Mouse (Mus musculus): ENCODE measurements at regions not wholly inside any gene's neighbourhood (a gene's known extent, or its start where the extent isn't known, plus 50 kb on each side); places are given as distances from the start of the nearest gene placed in this dataset.

- intact Hi-C loops (cut with DNase I), result no loop called here
- no peak for DNase-seq (ENCODE audit: extremely low spot score in 1 of 2, low spot score in 2 of 2)
Measured at GRCm38 (mm10) chr12:54305135-54305630, 101.5 kb upstream of the Egln3 start.

GRCm38 (mm10) chr12:54303746-54304145 is 100.1 kb upstream of the Egln3 start:
- intact Hi-C loops (cut with DNase I), result no loop called here
- DNase-seq (ENCODE audit: extremely low spot score in 1 of 2, low spot score in 2 of 2), result no peak

- intact Hi-C loops (cut with DNase I), result no loop called here
- DNase-seq (ENCODE audit: extremely low spot score in 1 of 2, low spot score in 2 of 2), result no peak
Measured at GRCm38 (mm10) chr12:54299506-54299905, 95.8 kb upstream of the Egln3 start.

GRCm38 (mm10) chr12:54293248-54293647 is 89.6 kb upstream of the Egln3 start:
- DNase-seq (ENCODE audit: extremely low spot score in 1 of 2, low spot score in 2 of 2), result no peak
- intact Hi-C loops (cut with DNase I), result no loop called here

GRCm38 (mm10) chr12:54290311-54290710 is 86.7 kb upstream of the Egln3 start:
- intact Hi-C loops (cut with DNase I), result no loop called here
- no peak for DNase-seq (ENCODE audit: extremely low spot score in 1 of 2, low spot score in 2 of 2)

- intact Hi-C loops (cut with DNase I), result no loop called here
- DNase-seq (ENCODE audit: extremely low spot score in 1 of 2, low spot score in 2 of 2), result no peak
Measured at GRCm38 (mm10) chr12:54288747-54289146, 85.1 kb upstream of the Egln3 start.

- no peak for DNase-seq (ENCODE audit: extremely low spot score in 1 of 2, low spot score in 2 of 2)
- intact Hi-C loops (cut with DNase I), result no loop called here
Measured at GRCm38 (mm10) chr12:54288041-54288502, 84.4 kb upstream of the Egln3 start.

GRCm38 (mm10) chr12:54286911-54287819 is 83.5 kb upstream of the Egln3 start:
- intact Hi-C loops (cut with DNase I), result no loop called here
- DNase-seq (ENCODE audit: extremely low spot score in 1 of 2, low spot score in 2 of 2), result no peak

- no peak for DNase-seq (ENCODE audit: extremely low spot score in 1 of 2, low spot score in 2 of 2)
- intact Hi-C loops (cut with DNase I), result no loop called here
Measured at GRCm38 (mm10) chr12:54283646-54284045, 80.0 kb upstream of the Egln3 start.

GRCm38 (mm10) chr12:54283011-54283410 is 79.4 kb upstream of the Egln3 start:
- intact Hi-C loops (cut with DNase I), result no loop called here
- DNase-seq (ENCODE audit: extremely low spot score in 1 of 2, low spot score in 2 of 2), result no peak

GRCm38 (mm10) chr12:54282281-54282921 is 78.7 kb upstream of the Egln3 start:
- intact Hi-C loops (cut with DNase I), result no loop called here
- DNase-seq (ENCODE audit: extremely low spot score in 1 of 2, low spot score in 2 of 2), result no peak

- no peak for DNase-seq (ENCODE audit: extremely low spot score in 1 of 2, low spot score in 2 of 2)
- intact Hi-C loops (cut with DNase I), result no loop called here
Measured at GRCm38 (mm10) chr12:54280457-54280856, 76.8 kb upstream of the Egln3 start.

GRCm38 (mm10) chr12:54280001-54280400 is 76.3 kb upstream of the Egln3 start:
- intact Hi-C loops (cut with DNase I), result no loop called here
- DNase-seq (ENCODE audit: extremely low spot score in 1 of 2, low spot score in 2 of 2), result no peak

GRCm38 (mm10) chr12:54276978-54277537 is 73.4 kb upstream of the Egln3 start:
- DNase-seq (ENCODE audit: extremely low spot score in 1 of 2, low spot score in 2 of 2), result no peak
- intact Hi-C loops (cut with DNase I), result no loop called here

- no peak for DNase-seq (ENCODE audit: extremely low spot score in 1 of 2, low spot score in 2 of 2)
- intact Hi-C loops (cut with DNase I), result no loop called here
Measured at GRCm38 (mm10) chr12:54273506-54273905, 69.8 kb upstream of the Egln3 start.

GRCm38 (mm10) chr12:54272696-54273095 is 69.0 kb upstream of the Egln3 start:
- DNase-seq (ENCODE audit: extremely low spot score in 1 of 2, low spot score in 2 of 2), result no peak
- intact Hi-C loops (cut with DNase I), result no loop called here

- DNase-seq (ENCODE audit: extremely low spot score in 1 of 2, low spot score in 2 of 2), result no peak
- intact Hi-C loops (cut with DNase I), result no loop called here
Measured at GRCm38 (mm10) chr12:54272226-54272625, 68.6 kb upstream of the Egln3 start.

GRCm38 (mm10) chr12:54265852-54266251 is 62.2 kb upstream of the Egln3 start:
- intact Hi-C loops (cut with DNase I), result no loop called here
- no peak for DNase-seq (ENCODE audit: extremely low spot score in 1 of 2, low spot score in 2 of 2)

GRCm38 (mm10) chr12:54264893-54265835 is 61.5 kb upstream of the Egln3 start:
- no peak for DNase-seq (ENCODE audit: extremely low spot score in 1 of 2, low spot score in 2 of 2)
- intact Hi-C loops (cut with DNase I), result no loop called here
